Mouse (Mus musculus) embryo, embryonic 9.5 days (tissue): ENCODE results near the gene Olfr382.
"Not testable (repeated sequence)": the region's sequence is repeated elsewhere in the genome, so short reads cannot be mapped to it uniquely, and the experiment has no call there.

ENCODE experiments used
- DNase-seq: peaks from one replicate; pipeline ENCODE4 v3.0.0-alpha.2; 2017; ENCODE audit errors: extremely low spot score

Olfr382 gene

DNA sequence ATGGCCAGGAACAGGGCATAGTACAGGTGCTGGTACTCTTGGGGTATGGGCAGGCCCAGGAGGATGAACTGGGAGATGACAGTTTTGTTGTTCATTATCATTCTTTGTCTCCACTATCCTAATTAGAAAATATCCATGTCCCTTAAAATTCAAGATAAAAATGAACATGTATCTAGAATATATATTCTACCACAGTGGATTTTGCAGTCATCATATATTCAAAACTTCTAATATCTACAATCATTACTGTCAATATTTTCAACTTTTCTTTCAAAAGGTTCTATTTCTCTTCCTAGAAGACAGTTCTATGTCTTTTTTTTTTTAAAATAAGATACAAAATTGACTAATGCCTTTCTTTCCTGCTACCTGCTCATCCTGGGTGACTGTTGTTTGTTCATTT, at the start of gene Olfr382:
Gene Olfr382, minus strand, starts transcription at position 101 of the 400 bp plus-strand sequence.
- no peak for DNase-seq

DNA sequence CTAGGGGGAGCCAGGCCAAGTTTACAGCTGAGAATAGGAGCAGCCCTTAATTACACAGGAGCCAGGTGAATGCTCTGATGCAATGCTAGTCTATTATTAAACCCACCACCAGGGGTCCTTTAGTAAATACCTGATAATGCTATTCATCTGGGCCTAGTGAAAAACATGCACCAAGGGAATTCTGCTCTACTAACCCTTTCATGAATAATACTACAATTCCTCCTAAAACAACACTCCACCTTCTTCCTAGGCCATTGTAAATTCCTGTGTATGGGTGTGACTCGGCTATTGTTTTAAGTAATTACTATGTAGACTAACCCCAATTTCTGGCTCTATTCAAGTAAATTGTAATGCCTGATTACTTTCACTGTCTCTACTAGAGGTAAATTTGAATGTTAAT, 12.0 kb upstream of the Olfr382 start:
- DNase-seq: not testable (repeated sequence)

DNA sequence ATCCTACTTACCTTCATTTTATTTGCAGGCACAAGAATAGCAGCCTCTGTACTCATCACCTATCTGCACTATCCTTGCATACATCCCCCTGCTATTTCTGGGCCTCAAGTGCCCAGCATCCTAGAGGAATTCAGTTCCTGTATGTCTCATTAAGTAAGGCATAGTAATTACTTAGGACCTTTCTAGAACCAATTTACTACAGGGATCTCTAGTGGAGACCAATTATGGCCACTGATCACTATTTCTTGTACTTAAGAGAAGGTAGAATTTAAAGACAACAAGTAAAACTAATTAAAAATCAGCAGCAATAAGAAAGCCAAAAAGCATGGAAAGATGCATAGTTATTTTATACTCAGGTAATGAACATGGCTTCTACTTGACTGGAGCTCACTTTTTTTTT, 25.5 kb downstream of the Olfr382 start, which contains the start of gene Olfr381:
Gene Olfr381, minus strand, starts transcription at position 101 of the 400 bp plus-strand sequence.
- no peak for DNase-seq
